Mouse (Mus musculus): ENCODE results near the gene Evi2.

DNA sequence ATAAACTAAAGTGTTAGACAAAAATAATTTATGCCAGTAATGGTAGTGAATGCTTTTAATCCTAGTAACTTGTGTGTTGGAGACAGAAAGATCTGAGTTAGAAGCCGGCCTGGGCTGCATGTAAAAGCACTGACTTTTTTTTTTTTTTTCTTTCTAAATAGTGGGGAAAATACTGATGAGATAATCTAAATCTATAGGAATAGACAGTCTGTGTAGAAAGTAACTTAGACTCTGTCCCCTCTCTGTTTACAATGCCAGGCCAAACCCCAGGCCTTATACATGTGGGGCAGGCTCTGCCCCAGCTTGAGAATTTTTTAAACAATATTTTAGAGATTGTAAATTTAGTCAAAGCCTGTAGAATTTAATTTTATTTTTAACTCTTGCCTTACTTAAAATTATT, 7.4 kb downstream of the Evi2 start:
- TF ChIP-seq CTCF (IDR thresholded peaks at IDR 0.05; ENCODE audit: control insufficient read depth, insufficient read depth, low read length) = no peak
- no peak for TF ChIP-seq POLR2A (IDR thresholded peaks at IDR 0.05; ENCODE audit: borderline replicate concordance, control insufficient read depth, low read depth, low read length)

Data from bone marrow, adult 2 months (tissue).